Mouse (Mus musculus): Measurements from ENCODE around the gene Cds1. TPM values are rescaled to one million over a fixed set of nuclear protein-coding genes. Genes with fewer than 3 reads are reported as not detected.

Cds1 gene
- 0.42 and 0.75 TPM in 2 replicates for polyA plus RNA-seq (2016; fragmentation: Nextera tagmentation; extraction: Ambion mirVana)

GRCm38 (mm10) chr5:101764554-101765347 lies at the start of gene Cds1:
Gene Cds1 (plus strand): TSS chr5:101765130.
- H3K4me3 ChIP-seq, result peak within 1 kb of the TSS; percentile 82
- H3K36me3 ChIP-seq, result no peaks in the 10 kb centered on the region
- peak within 1 kb of the TSS; percentile 76 for H3K9ac ChIP-seq
- H3K27me3 ChIP-seq (replicated peaks), result peaks cover 84% of the 10 kb centered on the region
- no peaks in the 10 kb centered on the region for H3K9me3 ChIP-seq (replicated peaks)
- H3K4me1 ChIP-seq (replicated peaks), result no peaks in the 10 kb centered on the region; the same call in 1 of the 2 replicates
- H3K4me2 ChIP-seq, result peak within 1 kb of the TSS; percentile 97
- ATAC-seq (ENCODE audit: insufficient number of reproducible peaks, low FRiP score), result peak; percentile 83
- no peak within 1 kb of the TSS for H3K27ac ChIP-seq (ENCODE audit: poor library complexity, severe bottlenecking)
- WGBS, result under 1% methylated on average over 83 of the region's 91 CpGs

- no peaks in the 10 kb centered on the region for H3K9me3 ChIP-seq (replicated peaks)
- H3K9ac ChIP-seq, result no peak overlapping the region
- H3K4me2 ChIP-seq, result no peak overlapping the region
- no peaks in the 10 kb centered on the region for H3K36me3 ChIP-seq
- WGBS, result 78% methylated on average over 9 of the region's 9 CpGs
- no peak overlapping the region for H3K27ac ChIP-seq (ENCODE audit: poor library complexity, severe bottlenecking)
- 0 out of 2 replicates have a peak, but pooled peaks cover 4% of the 10 kb centered on the region for H3K4me1 ChIP-seq (replicated peaks)
- H3K4me3 ChIP-seq, result no peak overlapping the region
- no peak for ATAC-seq (ENCODE audit: insufficient number of reproducible peaks, low FRiP score)
- no peaks in the 10 kb centered on the region for H3K27me3 ChIP-seq (replicated peaks)
Observed at GRCm38 (mm10) chr5:101724216-101724615, 40.7 kb upstream of the Cds1 start.

DNA sequence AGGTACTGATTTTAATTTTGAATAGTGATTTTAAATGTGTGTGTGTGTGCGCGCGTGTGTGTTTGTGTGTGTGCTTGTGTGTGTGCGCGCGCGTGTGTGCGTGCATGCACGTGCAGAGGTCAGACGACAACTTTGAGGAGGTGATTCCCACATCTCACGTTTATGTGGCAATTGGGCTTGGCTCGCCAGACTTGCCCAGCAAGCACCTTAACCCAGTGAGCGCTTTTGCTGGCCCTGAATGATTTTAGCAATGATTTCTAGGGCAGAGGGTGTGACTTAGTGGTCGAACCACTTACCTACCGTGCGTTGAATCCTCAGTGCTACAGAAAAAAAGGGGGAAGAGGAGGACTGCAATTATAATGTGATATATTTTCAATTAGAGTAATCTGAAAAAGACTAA lies 40.2 kb upstream of the Cds1 start:
- H3K9ac ChIP-seq, result no peak overlapping the region
- 90% methylated on average over 16 of the region's 16 CpGs for WGBS
- no peaks in the 10 kb centered on the region for H3K27me3 ChIP-seq (replicated peaks)
- no peak overlapping the region for H3K4me3 ChIP-seq
- H3K9me3 ChIP-seq (replicated peaks), result no peaks in the 10 kb centered on the region
- no peaks in the 10 kb centered on the region for H3K36me3 ChIP-seq
- H3K4me2 ChIP-seq, result no peak overlapping the region
- no peak for ATAC-seq (ENCODE audit: insufficient number of reproducible peaks, low FRiP score)
- H3K27ac ChIP-seq (ENCODE audit: poor library complexity, severe bottlenecking), result no peak overlapping the region
- 0 out of 2 replicates have a peak, but pooled peaks cover 4% of the 10 kb centered on the region for H3K4me1 ChIP-seq (replicated peaks)

DNA sequence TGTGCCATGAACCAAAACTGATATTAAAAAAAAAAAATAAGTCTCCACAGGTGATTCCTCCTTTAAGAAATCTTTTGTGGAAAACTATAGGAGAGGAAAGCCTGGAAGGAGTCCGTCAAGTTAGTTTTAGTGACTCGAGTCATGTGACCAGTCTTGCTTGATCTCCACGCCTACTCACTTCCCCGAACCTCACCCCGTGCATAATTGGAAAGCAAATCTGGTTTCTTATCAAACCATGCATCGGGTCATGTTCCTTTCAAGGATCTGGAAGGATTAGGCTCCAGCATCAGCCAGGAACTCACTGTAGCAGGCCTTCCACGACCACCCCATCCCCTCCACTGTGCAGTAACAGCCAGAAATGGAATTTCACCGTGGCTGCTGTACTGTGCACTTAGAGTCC lies 39.2 kb upstream of the Cds1 start:
- Histone ChIP-seq H3K4me2 (no peak overlapping the region), H3K36me3 (no peaks in the 10 kb centered on the region), H3K27me3 (replicated peaks) (no peaks in the 10 kb centered on the region), H3K4me1 (replicated peaks) (0 out of 2 replicates have a peak, but pooled peaks cover 3% of the 10 kb centered on the region), H3K27ac (ENCODE audit: poor library complexity, severe bottlenecking) (no peak overlapping the region), H3K9ac (no peak overlapping the region), H3K4me3 (no peak overlapping the region), H3K9me3 (replicated peaks) (no peaks in the 10 kb centered on the region)
- 69% methylated on average over 8 of the region's 8 CpGs for WGBS
- ATAC-seq (ENCODE audit: insufficient number of reproducible peaks, low FRiP score), result no peak

DNA sequence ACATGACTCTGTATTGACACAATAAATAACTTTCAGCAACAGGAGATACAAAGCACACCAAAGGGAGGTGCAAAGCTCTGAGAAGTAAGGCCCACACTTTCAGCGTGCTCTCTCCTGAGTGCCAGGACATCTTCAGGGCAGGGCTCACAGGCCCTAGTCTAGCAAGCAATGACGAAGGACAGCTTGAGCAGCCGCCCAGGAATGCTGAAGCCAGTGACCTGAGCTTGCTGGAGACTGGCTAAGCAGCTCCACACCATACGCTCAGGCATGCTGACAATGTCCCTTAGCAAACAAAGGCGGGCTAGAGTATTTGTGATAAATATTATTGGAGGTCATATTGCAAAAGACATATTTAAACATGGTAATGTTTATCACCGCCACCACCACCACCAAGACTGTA lies 38.6 kb upstream of the Cds1 start:
- no peak overlapping the region for H3K4me3 ChIP-seq
- H3K27me3 ChIP-seq (replicated peaks), result no peaks in the 10 kb centered on the region
- ATAC-seq (ENCODE audit: insufficient number of reproducible peaks, low FRiP score), result no peak
- no peak overlapping the region for H3K9ac ChIP-seq
- 65% methylated on average over 6 of the region's 6 CpGs for WGBS
- no peaks in the 10 kb centered on the region for H3K36me3 ChIP-seq
- H3K4me1 ChIP-seq (replicated peaks), result no peaks in the 10 kb centered on the region
- H3K27ac ChIP-seq (ENCODE audit: poor library complexity, severe bottlenecking), result no peak overlapping the region
- no peak overlapping the region for H3K4me2 ChIP-seq
- no peaks in the 10 kb centered on the region for H3K9me3 ChIP-seq (replicated peaks)

GRCm38 (mm10) chr5:101728304-101728905 lies 36.5 kb upstream of the Cds1 start:
- no peak for ATAC-seq (ENCODE audit: insufficient number of reproducible peaks, low FRiP score)
- Histone ChIP-seq H3K27me3 (replicated peaks) (no peaks in the 10 kb centered on the region), H3K9ac (no peak overlapping the region), H3K4me2 (no peak overlapping the region), H3K27ac (ENCODE audit: poor library complexity, severe bottlenecking) (no peak overlapping the region), H3K4me3 (no peak overlapping the region), H3K9me3 (replicated peaks) (no peaks in the 10 kb centered on the region), H3K36me3 (no peaks in the 10 kb centered on the region), H3K4me1 (replicated peaks) (no peaks in the 10 kb centered on the region)
- WGBS, result 75% methylated on average over 8 of the region's 8 CpGs

DNA sequence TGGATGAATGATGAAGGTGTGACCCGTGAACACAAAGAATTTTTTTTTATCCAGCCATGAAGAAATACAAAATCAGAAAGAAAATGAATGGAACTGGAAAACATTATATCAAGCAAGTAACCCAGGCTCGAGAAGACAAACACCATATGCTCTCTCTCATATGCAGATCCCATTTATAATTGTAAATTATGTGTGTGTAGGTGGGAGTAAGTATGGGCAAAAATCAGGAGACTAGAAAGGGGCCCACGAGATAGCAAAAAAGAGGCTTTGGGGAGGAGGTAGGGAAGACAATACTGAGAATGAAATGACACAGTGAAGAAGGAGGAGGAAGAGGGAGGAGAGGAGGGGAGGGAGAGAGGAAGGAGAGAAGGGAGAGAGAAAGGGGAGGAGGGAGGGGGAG lies 27.6 kb upstream of the Cds1 start:
- Histone ChIP-seq H3K27ac (ENCODE audit: poor library complexity, severe bottlenecking) (no peak overlapping the region), H3K27me3 (replicated peaks) (no peaks in the 10 kb centered on the region), H3K4me1 (replicated peaks) (no peaks in the 10 kb centered on the region), H3K4me2 (no peak overlapping the region), H3K9me3 (replicated peaks) (no peaks in the 10 kb centered on the region), H3K36me3 (no peaks in the 10 kb centered on the region), H3K9ac (no peak overlapping the region), H3K4me3 (no peak overlapping the region)
- ATAC-seq (ENCODE audit: insufficient number of reproducible peaks, low FRiP score), result no peak
- WGBS, result 72% methylated on average over 3 of the region's 3 CpGs

DNA sequence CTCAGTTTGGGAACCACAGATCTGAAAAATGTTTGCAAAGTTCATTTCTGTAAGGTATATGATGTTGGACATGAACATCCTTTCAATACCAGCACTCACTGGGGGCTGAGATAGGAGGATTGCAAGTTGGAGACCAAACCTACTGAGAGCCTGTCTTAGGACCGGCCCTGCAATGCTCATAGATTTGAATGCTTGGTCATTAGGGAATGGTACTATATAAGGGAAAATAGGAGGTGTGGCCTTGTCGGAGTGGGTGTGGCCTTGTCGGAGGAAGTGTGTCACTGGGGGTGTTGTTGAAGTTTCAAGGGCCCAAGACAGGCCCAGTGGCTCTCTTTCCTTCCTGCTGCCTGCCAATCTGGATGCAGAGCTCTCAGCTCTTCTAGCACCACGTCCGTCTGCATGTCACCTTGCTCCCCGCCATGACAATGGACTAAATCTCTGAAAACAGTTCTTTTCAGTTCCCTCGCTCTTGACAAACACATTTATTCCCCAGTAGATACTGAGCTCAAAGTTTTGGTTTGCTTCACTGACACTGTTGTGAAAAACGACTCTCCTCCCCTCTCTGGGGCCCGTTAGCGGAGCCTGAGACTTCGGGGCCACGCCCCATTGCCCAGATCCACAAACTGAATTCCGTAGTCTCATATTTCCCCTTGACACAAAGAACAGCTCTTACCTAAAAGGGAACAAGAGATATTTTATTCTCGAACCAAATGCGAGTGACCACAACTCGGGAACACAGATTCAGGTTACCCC lies 24.3 kb upstream of the Cds1 start:
- no peak overlapping the region for H3K27ac ChIP-seq (ENCODE audit: poor library complexity, severe bottlenecking)
- no peak overlapping the region for H3K4me3 ChIP-seq
- H3K27me3 ChIP-seq (replicated peaks), result no peaks in the 10 kb centered on the region
- no peak overlapping the region for H3K4me2 ChIP-seq
- H3K9me3 ChIP-seq (replicated peaks), result no peaks in the 10 kb centered on the region; the same call in 1 of the 2 replicates
- H3K36me3 ChIP-seq, result no peaks in the 10 kb centered on the region
- 82% methylated on average over 16 of the region's 16 CpGs for WGBS
- no peak for ATAC-seq (ENCODE audit: insufficient number of reproducible peaks, low FRiP score)
- H3K4me1 ChIP-seq (replicated peaks), result no peaks in the 10 kb centered on the region
- H3K9ac ChIP-seq, result no peak overlapping the region

DNA sequence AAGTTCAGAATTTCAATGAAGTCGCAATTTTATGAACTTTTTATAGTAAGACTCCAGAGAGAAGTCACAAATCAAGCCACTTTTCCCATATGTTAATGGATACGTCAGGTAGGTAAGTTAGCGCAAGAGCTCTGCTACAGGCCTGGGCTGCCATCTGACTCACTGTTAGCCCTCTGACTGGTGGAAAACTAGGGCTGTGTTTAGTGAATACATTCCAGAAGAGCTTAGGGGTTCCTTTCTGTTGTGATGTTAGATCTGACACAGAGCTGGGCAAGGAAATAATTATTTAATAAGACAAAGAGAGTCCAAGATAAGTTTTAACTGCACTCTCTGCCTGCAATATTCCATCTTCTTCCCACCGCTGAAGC lies 23.7 kb upstream of the Cds1 start:
- no peaks in the 10 kb centered on the region for H3K27me3 ChIP-seq (replicated peaks)
- H3K4me2 ChIP-seq, result no peak overlapping the region
- H3K4me3 ChIP-seq, result no peak overlapping the region
- no peaks in the 10 kb centered on the region for H3K36me3 ChIP-seq
- ATAC-seq (ENCODE audit: insufficient number of reproducible peaks, low FRiP score), result no peak
- no peaks in the 10 kb centered on the region; the same call in 1 of the 2 replicates for H3K9me3 ChIP-seq (replicated peaks)
- no peak overlapping the region for H3K9ac ChIP-seq
- H3K4me1 ChIP-seq (replicated peaks), result no peaks in the 10 kb centered on the region
- 89% methylated on average over 4 of the region's 4 CpGs for WGBS
- H3K27ac ChIP-seq (ENCODE audit: poor library complexity, severe bottlenecking), result no peak overlapping the region

DNA sequence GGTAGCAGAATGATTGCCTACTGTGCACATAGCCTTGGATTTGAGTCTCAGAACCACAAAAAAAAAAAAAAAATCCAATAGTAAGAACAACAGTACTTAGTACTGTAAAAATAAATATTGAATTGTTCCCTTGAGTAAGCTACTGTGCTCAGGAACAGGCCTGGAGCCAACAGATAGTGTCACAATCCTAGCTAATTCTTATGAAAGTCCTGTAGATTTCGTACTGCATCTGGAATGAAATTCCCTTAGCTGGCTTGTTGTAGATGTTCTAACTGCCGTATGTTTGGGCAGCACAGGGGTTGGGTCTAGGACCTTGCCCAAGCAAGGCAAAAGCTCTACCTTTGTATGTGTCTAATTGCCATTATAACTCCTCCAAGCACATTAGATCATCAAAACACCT lies 22.9 kb upstream of the Cds1 start:
- Histone ChIP-seq H3K4me1 (replicated peaks) (no peaks in the 10 kb centered on the region), H3K27me3 (replicated peaks) (no peaks in the 10 kb centered on the region), H3K9me3 (replicated peaks) (no peaks in the 10 kb centered on the region; the same call in 1 of the 2 replicates), H3K4me2 (no peak overlapping the region), H3K4me3 (no peak overlapping the region), H3K36me3 (no peaks in the 10 kb centered on the region), H3K9ac (no peak overlapping the region), H3K27ac (ENCODE audit: poor library complexity, severe bottlenecking) (no peak overlapping the region)
- no peak for ATAC-seq (ENCODE audit: insufficient number of reproducible peaks, low FRiP score)
- WGBS, result 88% methylated on average over 2 of the region's 2 CpGs

- H3K4me2 ChIP-seq, result no peak overlapping the region
- no peak overlapping the region for H3K27ac ChIP-seq (ENCODE audit: poor library complexity, severe bottlenecking)
- no peaks in the 10 kb centered on the region for H3K27me3 ChIP-seq (replicated peaks)
- H3K9me3 ChIP-seq (replicated peaks), result no peaks in the 10 kb centered on the region; the same call in 1 of the 2 replicates
- 89% methylated on average over 8 of the region's 8 CpGs for WGBS
- H3K4me3 ChIP-seq, result no peak overlapping the region
- no peak overlapping the region for H3K9ac ChIP-seq
- ATAC-seq (ENCODE audit: insufficient number of reproducible peaks, low FRiP score), result no peak
- H3K36me3 ChIP-seq, result no peaks in the 10 kb centered on the region
- no peaks in the 10 kb centered on the region for H3K4me1 ChIP-seq (replicated peaks)
Observed at GRCm38 (mm10) chr5:101742425-101742824, 22.5 kb upstream of the Cds1 start.
